Mouse (Mus musculus) megakaryocyte, adult 5-6 weeks (primary cell): ENCODE measurements around the gene Olfr995. TPM values are rescaled to one million over a fixed set of nuclear protein-coding genes. Genes with fewer than 3 reads are reported as not detected.

ENCODE experiments used
- ATAC-seq: 2 replicates; pipeline ENCODE4 v1.8.0; 2016; ENCODE audit warnings: mild to moderate bottlenecking, inconsistent platforms; ENCODE audit not compliant: poor library complexity, severe bottlenecking
- total RNA-seq, 2 experiments: library from RNA; stranded (forward) in 1 of 2; stranded (reverse) in 1 of 2; fragments of 153-499, 151-499 nt in 1 of 2; fragments of 221-1000, 200-1000 nt in 1 of 2; gene quantifications; 2 replicates each; pipeline versions ENCODE4 v1.2.3 to v1.2.4; 2015 to 2017

Gene Olfr995
- total RNA-seq (2015) (not detected in 2 replicates), total RNA-seq (2017) (not detected in 2 replicates)

- no peak for ATAC-seq
Observed at GRCm38 (mm10) chr2:85443539-85443938, at the start of gene Olfr995. TSS of gene Olfr995 (minus strand) at chr2:85443639.

DNA sequence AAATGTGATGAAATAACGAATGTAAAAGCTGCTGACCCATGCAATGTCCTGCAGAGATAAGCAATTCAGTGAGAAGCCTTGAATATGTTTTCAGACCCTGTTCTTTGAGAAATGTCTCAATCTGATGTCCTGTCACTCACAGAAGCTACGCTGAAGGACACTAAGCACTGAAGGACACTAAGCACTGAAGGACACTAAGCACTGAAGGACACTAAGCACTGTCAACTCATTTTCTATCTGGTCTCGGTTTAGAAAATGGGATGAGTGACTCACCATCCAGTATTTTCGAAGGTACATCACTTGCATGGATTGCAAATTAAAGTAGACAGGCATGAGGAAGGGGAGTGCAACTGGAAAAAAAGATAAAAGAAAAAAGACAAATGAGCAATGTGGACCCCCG, 47.0 kb upstream of the Olfr995 start:
- no peak for ATAC-seq

DNA sequence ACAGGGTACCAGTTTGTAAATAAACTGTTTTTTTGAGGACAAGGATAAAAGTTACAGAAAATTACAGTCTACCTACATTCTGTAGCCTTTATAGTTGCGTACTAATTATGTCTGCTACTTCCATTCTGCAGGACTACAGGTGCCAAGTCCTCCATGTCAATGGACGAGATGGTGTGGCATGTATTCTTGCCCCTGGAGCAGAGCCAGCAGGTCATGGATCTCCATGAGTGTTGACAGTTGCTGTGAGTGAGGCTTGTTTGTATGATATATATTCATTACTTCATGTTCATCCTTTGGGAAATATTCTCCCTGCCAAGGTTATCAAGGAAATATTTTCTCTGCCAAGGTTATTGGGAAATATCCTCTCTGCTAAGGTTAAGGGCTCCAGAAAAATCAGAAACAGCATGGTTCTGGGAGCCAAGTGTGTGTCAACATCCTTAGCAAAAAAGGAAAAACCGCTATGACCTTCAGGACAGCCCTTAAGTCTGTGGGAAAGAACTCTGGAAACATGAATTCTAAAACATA, 23.4 kb upstream of the Olfr995 start:
- ATAC-seq = no peak

DNA sequence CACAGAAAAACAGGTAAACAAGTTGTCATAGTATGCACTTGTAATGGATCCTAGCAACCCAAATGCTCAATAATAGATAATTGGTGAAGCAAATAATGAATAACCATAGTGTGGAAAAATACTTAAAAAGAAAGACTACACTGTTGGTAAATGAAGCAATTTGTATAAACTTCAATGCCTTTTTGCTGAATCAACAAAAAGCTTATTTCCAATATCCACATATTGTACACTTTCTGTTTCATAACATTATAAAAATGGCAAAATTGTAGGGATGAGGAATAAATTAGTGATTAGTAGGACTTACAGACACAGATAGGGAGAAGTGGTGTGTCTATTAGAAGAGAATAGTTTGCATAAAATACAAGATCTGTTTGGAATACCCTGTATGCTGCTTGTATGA, 893 bp downstream of the Olfr995 start:
- no peak for ATAC-seq

- ATAC-seq = no peak
Observed at GRCm38 (mm10) chr2:85436351-85436750, 7.1 kb downstream of the Olfr995 start, which contains the start of gene Olfr994. TSS of gene Olfr994 (minus strand) at chr2:85436451.

DNA sequence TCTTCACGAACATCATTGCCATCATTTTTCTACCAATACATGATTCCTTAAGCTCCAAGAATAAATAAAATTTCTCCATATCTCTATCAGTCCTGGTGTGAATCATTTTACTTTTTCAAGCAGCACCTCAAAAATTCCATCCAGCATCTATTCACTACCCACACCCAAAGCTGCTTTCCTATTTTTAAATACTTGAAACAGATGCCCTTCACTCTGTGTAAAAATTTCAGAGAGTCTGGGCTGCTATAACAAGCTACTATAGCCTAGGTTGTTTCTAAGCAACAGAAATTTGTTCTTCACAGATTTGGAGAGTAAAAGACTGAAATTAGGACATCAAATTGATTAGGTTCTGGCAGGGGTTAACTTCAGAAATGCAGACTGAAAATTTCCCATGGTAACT, 17.5 kb downstream of the Olfr995 start:
- ATAC-seq = no peak

DNA sequence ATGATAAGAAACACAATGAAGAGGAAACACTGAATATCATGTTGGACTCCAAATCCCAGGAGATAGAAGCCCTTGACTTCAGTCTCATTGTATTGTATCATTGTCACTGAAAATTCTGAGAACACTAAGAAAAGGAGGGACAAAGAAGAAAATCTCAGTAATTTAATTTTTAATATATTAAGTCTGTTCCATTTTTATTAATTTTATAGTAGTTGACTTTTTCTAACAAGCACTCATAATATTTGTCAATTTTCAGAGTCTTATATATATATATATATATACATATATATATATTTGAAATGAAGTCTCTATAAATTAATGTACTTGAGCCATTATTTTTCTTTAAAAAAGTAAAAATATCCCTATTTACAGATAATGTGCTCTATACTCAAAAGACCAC, 28.7 kb downstream of the Olfr995 start, which contains the start of gene Olfr993:
Olfr993 (minus strand) TSS at position 101 of the 400 bp plus-strand sequence.
- ATAC-seq = no peak

- ATAC-seq = no peak
Observed at GRCm38 (mm10) chr2:85409369-85409768, 34.1 kb downstream of the Olfr995 start, which contains the start of gene Olfr992. TSS of gene Olfr992 (minus strand) at chr2:85409469.

Other genes starting within 250 kb of the Olfr995 start
- gene Lrrc55, start 246.4 kb downstream of the Olfr995 start, total RNA-seq (2015) = not detected in 2 replicates
- not detected in 2 replicates for gene Lrrc55, start 246.4 kb downstream of the Olfr995 start, total RNA-seq (2017)
- gene Olfr987, start 104.3 kb downstream of the Olfr995 start, total RNA-seq (2015) = not detected in 2 replicates
- not detected in 2 replicates for gene Olfr987, start 104.3 kb downstream of the Olfr995 start, total RNA-seq (2017)
- not detected in 2 replicates for gene Olfr988, start 80.4 kb downstream of the Olfr995 start, total RNA-seq (2015)
- not detected in 2 replicates for gene Olfr988, start 80.4 kb downstream of the Olfr995 start, total RNA-seq (2017)
- not detected in 2 replicates for gene Olfr992, start 34.2 kb downstream of the Olfr995 start, total RNA-seq (2015)
- not detected in 2 replicates for gene Olfr992, start 34.2 kb downstream of the Olfr995 start, total RNA-seq (2017)
- not detected in 2 replicates for gene Olfr993, start 28.8 kb downstream of the Olfr995 start, total RNA-seq (2015)
- gene Olfr993, start 28.8 kb downstream of the Olfr995 start, total RNA-seq (2017) = not detected in 2 replicates
- gene Olfr994, start 7.2 kb downstream of the Olfr995 start, total RNA-seq (2015) = not detected in 2 replicates
- not detected in 2 replicates for gene Olfr994, start 7.2 kb downstream of the Olfr995 start, total RNA-seq (2017)
- gene 4833423E24Rik, start 75.4 kb upstream of the Olfr995 start, total RNA-seq (2015) = not detected in 2 replicates
- not detected in 2 replicates for gene 4833423E24Rik, start 75.4 kb upstream of the Olfr995 start, total RNA-seq (2017)
- not detected in 2 replicates for gene Olfr996, start 135.6 kb upstream of the Olfr995 start, total RNA-seq (2015)
- gene Olfr996, start 135.6 kb upstream of the Olfr995 start, total RNA-seq (2017) = not detected in 2 replicates
- not detected in 2 replicates for gene Olfr998, start 145.3 kb upstream of the Olfr995 start, total RNA-seq (2015)
- gene Olfr998, start 145.3 kb upstream of the Olfr995 start, total RNA-seq (2017) = not detected in 2 replicates
- not detected in 2 replicates for gene Olfr1000, start 168.3 kb upstream of the Olfr995 start, total RNA-seq (2015)
- gene Olfr1000, start 168.3 kb upstream of the Olfr995 start, total RNA-seq (2017) = not detected in 2 replicates
- not detected in 2 replicates for gene Olfr1002, start 207.1 kb upstream of the Olfr995 start, total RNA-seq (2015)
- gene Olfr1002, start 207.1 kb upstream of the Olfr995 start, total RNA-seq (2017) = not detected in 2 replicates
- gene Olfr154, start 220.8 kb upstream of the Olfr995 start, total RNA-seq (2015) = not detected in 2 replicates
- gene Olfr154, start 220.8 kb upstream of the Olfr995 start, total RNA-seq (2017) = not detected in 2 replicates
- gene Olfr1006, start 235.1 kb upstream of the Olfr995 start, total RNA-seq (2015) = not detected in 2 replicates
- gene Olfr1006, start 235.1 kb upstream of the Olfr995 start, total RNA-seq (2017) = not detected in 2 replicates
- gene Olfr1008, start 245.8 kb upstream of the Olfr995 start, total RNA-seq (2015) = not detected in 2 replicates
- not detected in 2 replicates for gene Olfr1008, start 245.8 kb upstream of the Olfr995 start, total RNA-seq (2017)